Mouse (Mus musculus) liver, embryonic 15.5 days (tissue): Measurements from ENCODE around the gene Adgrg3. TPM values are rescaled to one million over a fixed set of nuclear protein-coding genes. Genes with fewer than 3 reads are reported as not detected.
"Not testable (repeated sequence)": the region's sequence is repeated elsewhere in the genome, so short reads cannot be mapped to it uniquely, and the experiment has no call there.

Experiments
- ATAC-seq: fragments of 200-750 bp; cut with Nextera tagmentation; 2 replicates; pipeline ENCODE4 v1.8.0; 2017; ENCODE audit warnings: moderate number of reproducible peaks, mild to moderate bottlenecking, moderate library complexity; ENCODE audit not compliant: insufficient read depth
- H3K27ac ChIP-seq: fragments of 300-500 bp; sonication (generic); replicated peaks from 2 replicates; pipeline ENCODE4 v1.5.1; 2015; ENCODE audit warnings: mild to moderate bottlenecking, inconsistent platforms
- H3K27me3 ChIP-seq: fragments of 300-500 bp; sonication (generic); 2 replicates; pipeline ENCODE4 v1.6.1; 2015; ENCODE audit warnings: mild to moderate bottlenecking, inconsistent platforms
- H3K36me3 ChIP-seq: fragments of 300-500 bp; sonication (generic); replicated peaks from 2 replicates; pipeline ENCODE4 v1.6.1; 2015; ENCODE audit warnings: moderate library complexity, mild to moderate bottlenecking, inconsistent platforms
- H3K4me1 ChIP-seq: fragments of 300-500 bp; sonication (generic); replicated peaks from 2 replicates; pipeline ENCODE4 v1.6.1; 2015; ENCODE audit warnings: inconsistent platforms
- H3K4me2 ChIP-seq: fragments of 300-500 bp; sonication (generic); 2 replicates; pipeline ENCODE4 v1.6.1; 2015; ENCODE audit warnings: moderate library complexity, mild to moderate bottlenecking, inconsistent platforms
- H3K4me3 ChIP-seq: fragments of 300-500 bp; sonication (generic); replicated peaks from 2 replicates; pipeline ENCODE4 v1.5.1; 2015; ENCODE audit warnings: mild to moderate bottlenecking, inconsistent platforms
- H3K9ac ChIP-seq: fragments of 300-500 bp; sonication (generic); 2 replicates; pipeline ENCODE4 v1.6.1; 2015; ENCODE audit warnings: moderate library complexity, mild to moderate bottlenecking, inconsistent platforms
- H3K9me3 ChIP-seq: fragments of 300-500 bp; sonication (generic); replicated peaks from 2 replicates; pipeline ENCODE4 v1.6.1; 2016; ENCODE audit warnings: inconsistent platforms
- WGBS: fragments of 180-500 bp; shearing (Covaris S2); methylation state at CpG from one replicate; pipeline ENCODE4 v1.1.7; 2015; ENCODE audit warnings: mixed read lengths; ENCODE audit not compliant: insufficient replicate concordance; 5-methylcytosine and 5-hydroxymethylcytosine counted together
- polyA plus RNA-seq: library from polyadenylated mRNA; unstranded; fragments of >200 nt; fragmentation: Nextera tagmentation; extraction: Ambion mirVana; gene quantifications from 2 replicates; pipeline ENCODE4 v1.2.1, GENCODE M21; 2015

The Adgrg3 gene
- polyA plus RNA-seq, 1 experiment from 2014 or later, result 8.3 TPM

DNA sequence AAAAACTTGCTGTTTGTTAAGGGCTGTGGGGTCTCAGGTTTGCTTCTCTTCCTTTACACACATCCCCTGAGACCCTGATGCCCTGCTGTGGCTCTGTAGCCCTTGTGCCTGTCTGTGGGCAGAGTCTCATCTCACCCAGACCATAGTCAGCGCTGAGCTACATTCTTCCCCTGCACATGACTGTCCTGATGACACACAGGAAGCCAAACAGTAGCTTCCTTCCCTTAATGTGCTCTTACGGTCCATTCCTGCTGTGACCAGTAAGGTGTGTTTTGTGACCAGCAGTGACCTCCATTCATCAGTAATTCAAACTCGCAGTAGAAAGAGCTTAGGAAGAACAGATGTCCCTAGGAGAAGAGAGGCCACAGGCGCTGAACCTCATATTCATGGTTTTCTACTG, 6.9 kb downstream of the Adgrg3 start:
- Histone ChIP-seq H3K4me1 (peaks cover 7% of the 10 kb centered on the region), H3K9me3 (no peaks in the 10 kb centered on the region), H3K36me3 (no peaks in the 10 kb centered on the region), H3K27ac (no peak overlapping the region), H3K9ac (no peak overlapping the region), H3K4me3 (no peak overlapping the region), H3K27me3 (peaks cover 4% of the 10 kb centered on the region; the same call in 1 of the 2 replicates), H3K4me2 (no peak overlapping the region)
- ATAC-seq, result no peak
- 55% methylated on average over 4 of the region's 4 CpGs for whole genome bisulfite sequencing

DNA sequence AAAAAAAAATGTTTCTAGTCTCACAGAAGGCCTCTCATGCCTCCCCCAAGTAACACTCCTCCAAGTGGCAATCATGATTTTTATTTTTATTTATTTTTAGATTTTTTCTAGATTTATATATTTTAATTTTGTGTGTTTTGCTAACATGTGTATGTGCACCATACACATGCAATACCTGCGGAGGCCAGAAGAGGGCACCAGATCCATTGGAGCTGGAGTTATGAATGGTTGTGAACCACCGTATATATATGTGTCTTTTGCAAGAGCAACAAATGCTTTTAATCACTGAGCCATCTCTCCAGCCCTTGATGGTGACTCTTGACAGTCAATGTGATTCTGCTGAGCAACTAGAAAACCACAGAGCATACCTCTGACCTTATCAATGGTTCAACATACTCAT, 7.9 kb downstream of the Adgrg3 start:
- WGBS, result 73% methylated on average over 2 of the region's 2 CpGs
- Histone ChIP-seq H3K27ac (no peak overlapping the region), H3K4me3 (no peak overlapping the region), H3K9ac (no peak overlapping the region), H3K4me1 (peaks cover 5% of the 10 kb centered on the region), H3K9me3 (no peaks in the 10 kb centered on the region), H3K36me3 (no peaks in the 10 kb centered on the region), H3K4me2 (no peak overlapping the region), H3K27me3 (peaks cover under 1% of the 10 kb centered on the region; the same call in 1 of the 2 replicates)
- no peak for ATAC-seq

DNA sequence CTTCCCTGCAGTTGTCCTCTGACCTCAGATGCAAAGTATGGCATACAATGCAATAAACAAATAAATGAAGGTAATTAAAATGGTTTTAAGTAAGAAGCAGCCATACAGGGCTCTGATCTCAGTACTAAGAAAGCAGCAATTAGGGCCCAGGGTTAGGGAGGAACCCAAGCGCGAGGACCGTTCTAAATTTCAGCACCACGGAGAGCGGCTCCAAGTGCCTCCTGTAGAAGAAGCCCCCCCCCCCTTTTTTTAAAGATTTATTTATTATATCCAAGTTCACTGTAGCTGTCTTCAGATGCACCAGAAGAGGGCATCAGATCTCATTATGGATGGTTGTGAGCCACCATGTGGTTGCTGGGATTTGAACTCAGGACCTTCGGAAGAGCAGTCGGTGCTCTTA, 10.9 kb downstream of the Adgrg3 start:
- 69% methylated on average over 7 of the region's 7 CpGs for WGBS
- not testable (repeated sequence) for H3K27me3 ChIP-seq, H3K4me2 ChIP-seq, H3K4me3 ChIP-seq, H3K9ac ChIP-seq, H3K27ac ChIP-seq, ATAC-seq, H3K36me3 ChIP-seq, H3K9me3 ChIP-seq, H3K4me1 ChIP-seq

DNA sequence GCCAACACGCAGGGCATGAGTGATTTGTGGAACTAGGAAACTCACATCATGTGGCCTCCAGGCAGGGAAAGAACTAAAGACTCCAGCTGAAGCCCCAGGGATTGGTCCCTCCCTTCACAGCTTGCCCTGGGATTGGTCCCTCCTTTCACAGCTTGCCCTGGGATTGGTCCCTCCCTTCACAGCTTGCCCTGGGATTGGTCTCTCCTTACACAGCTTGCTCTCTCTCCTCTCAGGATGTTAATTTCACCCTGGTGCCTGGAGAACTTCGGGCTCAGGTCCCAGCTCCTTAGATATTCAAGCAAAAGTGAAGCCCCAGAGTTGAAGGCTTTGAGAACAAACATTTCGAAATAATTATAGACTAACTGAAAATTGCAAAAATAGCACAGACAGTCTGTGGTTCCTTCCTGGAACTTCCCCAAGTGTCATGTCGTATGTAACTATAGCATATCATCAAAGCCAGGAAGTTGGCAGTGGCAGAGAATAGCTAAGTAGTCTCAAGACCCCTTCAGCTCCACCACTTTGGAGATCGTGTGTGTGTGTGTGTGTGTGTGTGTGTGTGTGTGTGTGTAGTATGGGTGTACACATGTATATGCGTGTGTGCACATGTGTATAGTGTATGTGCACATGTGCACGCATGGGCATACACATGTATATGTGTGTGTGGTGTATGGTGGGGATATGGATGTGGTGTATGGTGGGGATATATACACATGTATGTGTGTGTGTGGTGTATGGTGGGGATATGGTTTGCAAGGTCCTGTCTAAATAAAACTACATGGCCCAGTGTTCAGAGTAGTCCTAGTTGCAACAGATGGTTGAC, 19.8 kb downstream of the Adgrg3 start:
- H3K9ac ChIP-seq, result no peak overlapping the region
- H3K27ac ChIP-seq, result no peak overlapping the region
- peak; percentile 42; the same call in 1 of the 2 replicates for ATAC-seq
- H3K27me3 ChIP-seq, result no peaks in the 10 kb centered on the region
- peaks cover 4% of the 10 kb centered on the region; the same call in 1 of the 2 replicates for H3K4me1 ChIP-seq
- H3K4me3 ChIP-seq, result no peak overlapping the region
- no peaks in the 10 kb centered on the region for H3K9me3 ChIP-seq
- no peaks in the 10 kb centered on the region for H3K36me3 ChIP-seq
- no peak overlapping the region for H3K4me2 ChIP-seq
- WGBS, result 30% methylated on average over 7 of the region's 7 CpGs

DNA sequence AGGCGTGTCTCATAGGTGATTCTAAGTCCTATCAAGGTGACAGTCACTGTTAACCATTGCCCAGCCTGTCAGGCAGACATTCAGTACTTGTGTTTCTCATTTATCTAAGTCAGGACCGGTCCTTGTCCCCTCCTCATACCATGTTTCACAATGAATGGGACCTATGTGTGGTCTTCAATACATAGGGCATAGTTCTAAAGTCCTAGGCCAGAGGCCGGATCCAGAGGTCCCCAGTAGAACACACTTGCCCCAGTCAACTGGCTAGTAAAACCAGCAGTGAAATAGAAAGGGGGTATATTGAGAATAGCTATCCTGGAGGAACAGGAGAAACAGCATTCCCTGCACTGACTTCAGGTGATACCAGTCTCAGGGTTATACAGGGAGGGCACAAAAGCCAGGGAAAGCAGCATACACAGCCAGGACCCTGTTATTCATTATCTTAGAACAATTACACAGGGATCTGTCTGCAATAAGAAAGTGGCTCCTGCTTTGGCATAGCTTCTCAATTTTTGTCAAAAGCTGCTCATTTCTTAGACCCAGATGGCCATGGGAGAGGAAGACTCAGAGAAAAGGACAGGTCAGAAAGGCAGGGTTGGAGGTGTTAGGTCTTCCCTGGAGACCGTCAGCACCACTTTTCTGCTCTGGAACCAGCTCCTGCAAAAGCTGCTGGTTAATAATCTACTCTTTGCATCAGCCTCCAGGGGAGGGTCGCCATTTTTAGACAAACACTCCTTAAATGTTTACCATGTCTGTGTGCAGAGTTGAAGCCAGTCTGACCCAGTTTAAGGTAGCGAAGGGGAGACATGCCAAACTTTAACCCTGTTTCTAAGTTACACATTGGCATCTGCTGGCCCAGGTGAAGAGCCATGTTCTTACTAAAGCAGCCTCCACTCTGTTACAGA, 24.6 kb downstream of the Adgrg3 start:
- Histone ChIP-seq H3K27ac (peak overlapping the region; percentile 76), H3K9me3 (no peaks in the 10 kb centered on the region), H3K9ac (no peak overlapping the region), H3K4me3 (no peak overlapping the region), H3K27me3 (no peaks in the 10 kb centered on the region), H3K4me1 (peaks cover 4% of the 10 kb centered on the region; the same call in 1 of the 2 replicates), H3K4me2 (peak overlapping the region; percentile 16; the same call in 1 of the 2 replicates), H3K36me3 (no peaks in the 10 kb centered on the region)
- peak; percentile 75 for ATAC-seq
- 45% methylated on average over 6 of the region's 6 CpGs for WGBS

DNA sequence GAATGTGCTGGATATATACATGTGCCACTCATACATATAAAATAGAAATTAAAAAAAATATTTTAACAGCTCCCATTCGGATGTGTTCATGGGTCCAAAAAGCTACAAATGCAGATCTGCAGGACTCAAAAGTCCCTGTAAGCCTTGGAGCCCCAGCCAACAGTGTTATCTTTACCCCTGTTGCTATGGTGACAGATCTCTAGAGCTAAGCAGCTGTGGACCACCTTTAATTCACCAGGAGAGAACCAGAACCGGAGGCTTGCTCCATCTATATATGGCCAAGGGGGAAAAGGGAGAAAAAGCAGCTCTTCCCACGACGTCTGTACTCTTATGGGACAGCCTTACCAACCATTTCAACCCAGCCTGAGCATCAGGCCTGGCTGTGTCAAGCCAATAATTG, 27.3 kb downstream of the Adgrg3 start:
- Histone ChIP-seq H3K9me3 (no peaks in the 10 kb centered on the region), H3K36me3 (no peaks in the 10 kb centered on the region), H3K27me3 (no peaks in the 10 kb centered on the region), H3K9ac (no peak overlapping the region), H3K4me2 (no peak overlapping the region), H3K4me3 (no peak overlapping the region), H3K27ac (no peak overlapping the region), H3K4me1 (peaks cover 7% of the 10 kb centered on the region)
- WGBS, result 49% methylated on average over 4 of the region's 4 CpGs
- no peak for ATAC-seq

DNA sequence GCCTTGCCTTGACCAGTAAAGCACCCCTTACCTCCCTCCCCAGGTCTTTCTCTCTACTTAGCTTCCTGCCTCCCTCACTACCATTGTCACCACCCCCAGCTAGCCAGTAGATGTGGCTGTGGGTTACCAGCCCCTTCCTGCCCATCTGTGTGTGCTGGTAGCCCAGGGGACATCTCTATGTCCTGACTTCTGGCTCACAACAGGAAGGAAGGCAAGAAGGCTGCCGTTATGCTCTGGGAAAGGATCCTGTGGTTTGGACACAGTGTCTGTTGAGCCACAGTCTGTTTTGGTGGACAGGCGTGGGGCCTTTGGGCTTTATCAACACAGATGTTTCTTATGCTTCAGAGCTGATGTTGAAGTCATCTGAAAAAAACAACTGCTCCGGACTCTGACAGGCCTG, 29.5 kb downstream of the Adgrg3 start:
- ATAC-seq, result no peak
- no peak overlapping the region; the same call in 1 of the 2 replicates for H3K27ac ChIP-seq

DNA sequence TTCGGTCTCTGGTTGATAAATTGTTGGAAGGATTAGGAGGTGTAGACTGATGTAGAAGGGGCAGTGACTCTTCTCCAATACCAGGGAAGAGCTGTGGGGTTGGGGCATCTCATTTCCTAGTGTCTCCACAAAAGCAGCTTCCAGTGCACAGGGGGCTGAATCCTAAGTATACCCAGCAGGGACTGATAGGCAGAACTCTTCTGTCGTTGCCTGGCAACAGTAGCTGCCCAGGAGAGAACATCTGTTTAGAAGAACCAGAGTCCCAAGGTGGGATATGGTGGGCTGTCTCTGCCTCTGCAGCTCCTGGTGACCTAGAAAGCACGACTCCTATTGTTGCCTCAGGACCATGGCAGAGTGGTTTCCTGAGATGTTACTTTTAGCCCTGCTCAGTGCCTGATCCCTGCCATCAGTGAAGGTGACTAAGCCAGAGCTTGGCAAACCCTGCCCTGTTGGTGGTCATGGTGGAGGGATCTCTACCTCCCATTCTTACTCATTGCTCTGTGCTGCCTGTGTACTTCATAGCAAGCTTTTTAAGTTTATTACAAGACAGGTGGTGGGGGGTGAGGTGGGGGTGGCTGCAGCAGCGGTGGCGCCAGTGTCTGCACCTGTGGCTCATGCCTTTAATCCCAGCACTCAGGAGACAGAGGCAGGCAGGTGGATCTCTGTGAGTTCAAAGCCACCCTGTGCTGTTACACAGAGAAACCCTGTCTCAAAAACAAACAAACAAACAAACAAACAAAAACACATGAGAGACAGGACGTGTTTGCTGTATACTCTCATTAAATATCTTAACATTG, 30.6 kb downstream of the Adgrg3 start:
- H3K4me3 ChIP-seq, result no peak overlapping the region
- no peaks in the 10 kb centered on the region for H3K9me3 ChIP-seq
- H3K4me1 ChIP-seq, result peaks cover 7% of the 10 kb centered on the region; the same call in 1 of the 2 replicates
- no peak overlapping the region for H3K4me2 ChIP-seq
- no peaks in the 10 kb centered on the region for H3K27me3 ChIP-seq
- 47% methylated on average over 6 of the region's 6 CpGs for WGBS
- H3K36me3 ChIP-seq, result no peaks in the 10 kb centered on the region
- no peak for ATAC-seq
- peak overlapping the region; percentile 60; the same call in 1 of the 2 replicates for H3K27ac ChIP-seq
- no peak overlapping the region for H3K9ac ChIP-seq

More for the DNA sequence above, 29.5 kb downstream of the Adgrg3 start:
- Histone ChIP-seq H3K9me3 (no peaks in the 10 kb centered on the region), H3K4me2 (no peak overlapping the region), H3K36me3 (no peaks in the 10 kb centered on the region), H3K4me1 (peaks cover 7% of the 10 kb centered on the region), H3K4me3 (no peak overlapping the region), H3K27me3 (no peaks in the 10 kb centered on the region), H3K9ac (no peak overlapping the region)
- 15% methylated on average over 3 of the region's 3 CpGs for WGBS

DNA sequence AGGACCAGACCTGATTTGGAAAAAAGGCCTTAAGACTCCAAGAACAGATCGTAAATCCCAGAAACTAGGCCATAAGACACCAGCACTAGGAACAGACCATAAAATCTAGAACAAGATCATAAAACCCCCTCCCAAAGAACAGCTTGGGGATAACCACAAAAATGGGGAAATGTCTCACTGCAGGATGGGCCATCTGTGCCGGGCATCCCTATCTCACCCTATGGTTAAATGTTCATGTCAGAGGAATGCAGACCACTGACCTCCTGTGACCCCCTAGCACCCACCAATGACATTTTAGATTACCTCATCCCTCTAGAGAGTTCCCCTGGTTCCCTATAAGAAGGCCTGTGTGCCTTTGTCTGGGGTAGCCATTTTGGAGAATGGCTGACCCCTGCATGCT, 32.1 kb downstream of the Adgrg3 start:
- no peak for ATAC-seq
- Histone ChIP-seq H3K4me2 (no peak overlapping the region), H3K9ac (no peak overlapping the region), H3K9me3 (no peaks in the 10 kb centered on the region), H3K4me1 (peaks cover 10% of the 10 kb centered on the region), H3K27me3 (no peaks in the 10 kb centered on the region), H3K36me3 (no peaks in the 10 kb centered on the region), H3K4me3 (no peak overlapping the region), H3K27ac (no peak overlapping the region)
- 32% methylated on average over 2 of the region's 2 CpGs for WGBS

DNA sequence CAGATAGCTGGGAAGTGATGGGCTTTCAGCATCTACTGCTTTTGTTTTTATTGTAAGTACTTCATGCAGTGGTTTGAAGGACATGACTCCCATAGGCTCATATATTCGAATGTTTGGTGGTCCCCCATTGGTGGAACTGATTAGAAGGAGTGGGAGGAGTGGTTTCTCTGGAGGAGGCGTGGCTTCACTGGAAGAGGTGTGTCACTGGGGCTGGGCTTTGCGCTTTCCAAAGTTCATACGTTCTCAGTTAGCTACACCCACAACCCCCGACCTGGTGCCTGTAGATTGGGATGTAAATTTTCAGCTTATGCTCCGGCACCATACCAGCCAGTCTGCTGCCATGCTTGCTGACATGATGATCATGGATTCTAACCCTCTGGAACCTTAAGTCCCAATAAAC, 36.9 kb downstream of the Adgrg3 start:
- Histone ChIP-seq H3K4me1 (peaks cover 46% of the 10 kb centered on the region), H3K9me3 (no peaks in the 10 kb centered on the region), H3K36me3 (no peaks in the 10 kb centered on the region), H3K27ac (no peak overlapping the region), H3K4me3 (no peak overlapping the region), H3K9ac (no peak overlapping the region), H3K4me2 (no peak overlapping the region), H3K27me3 (no peaks in the 10 kb centered on the region)
- ATAC-seq, result no peak
- 37% methylated on average over 6 of the region's 6 CpGs for WGBS
